Mouse (Mus musculus): Measurements from ENCODE around the gene Dnajb2. TPM values are rescaled to one million over a fixed set of nuclear protein-coding genes. Genes with fewer than 3 reads are reported as not detected.

The Dnajb2 gene
- 17.4 and 23.0 TPM in 2 replicates for polyA plus RNA-seq (2012; rRNA removed)

DNA sequence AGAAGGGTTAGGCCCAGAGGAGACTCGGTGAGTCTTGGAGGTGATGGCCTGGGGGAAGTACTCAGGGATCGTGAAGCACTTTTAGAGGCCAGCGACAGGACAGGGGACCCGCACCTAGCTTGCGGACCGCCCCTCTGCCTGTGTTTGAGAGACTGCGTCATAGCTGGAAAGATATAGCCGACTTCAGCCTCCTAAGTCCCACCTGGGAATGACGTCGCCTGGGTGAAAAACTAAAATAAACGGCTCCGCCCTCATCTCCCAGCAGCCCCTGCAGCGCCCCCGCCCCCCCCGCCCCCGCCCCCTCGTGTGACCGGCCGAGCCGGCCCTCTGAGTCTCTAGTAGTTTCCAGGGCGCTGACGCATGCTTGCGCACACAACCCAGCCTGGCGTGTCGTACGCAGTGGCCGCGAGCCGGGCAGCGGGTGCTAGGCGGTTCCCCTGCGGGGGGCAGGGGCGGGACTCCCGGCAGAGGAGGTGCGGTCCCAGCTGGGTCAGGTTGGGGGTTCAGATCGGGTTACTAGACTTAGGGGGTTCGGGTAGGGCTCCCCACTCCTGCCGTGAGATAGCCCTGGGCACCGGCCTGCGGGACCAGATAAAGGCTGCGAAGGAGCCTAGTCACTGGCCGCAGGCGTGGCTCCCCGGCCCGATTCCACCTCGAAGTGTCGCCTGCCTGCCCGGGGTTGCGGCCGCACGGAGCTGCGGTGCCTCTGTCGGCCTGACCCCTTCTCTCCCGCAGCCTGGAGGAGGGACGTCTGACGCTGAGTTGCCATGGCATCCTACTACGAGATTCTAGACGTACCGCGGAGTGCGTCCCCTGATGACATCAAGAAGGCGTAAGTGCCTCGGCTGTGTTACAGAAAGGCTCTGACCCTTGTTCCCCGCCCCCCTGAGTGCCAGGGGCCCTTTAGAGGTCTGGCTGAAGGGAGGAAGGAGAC lies at the start of gene Dnajb2:
Gene Dnajb2 (plus strand): TSS at position 290 of the 934 bp plus-strand sequence.

DNA sequence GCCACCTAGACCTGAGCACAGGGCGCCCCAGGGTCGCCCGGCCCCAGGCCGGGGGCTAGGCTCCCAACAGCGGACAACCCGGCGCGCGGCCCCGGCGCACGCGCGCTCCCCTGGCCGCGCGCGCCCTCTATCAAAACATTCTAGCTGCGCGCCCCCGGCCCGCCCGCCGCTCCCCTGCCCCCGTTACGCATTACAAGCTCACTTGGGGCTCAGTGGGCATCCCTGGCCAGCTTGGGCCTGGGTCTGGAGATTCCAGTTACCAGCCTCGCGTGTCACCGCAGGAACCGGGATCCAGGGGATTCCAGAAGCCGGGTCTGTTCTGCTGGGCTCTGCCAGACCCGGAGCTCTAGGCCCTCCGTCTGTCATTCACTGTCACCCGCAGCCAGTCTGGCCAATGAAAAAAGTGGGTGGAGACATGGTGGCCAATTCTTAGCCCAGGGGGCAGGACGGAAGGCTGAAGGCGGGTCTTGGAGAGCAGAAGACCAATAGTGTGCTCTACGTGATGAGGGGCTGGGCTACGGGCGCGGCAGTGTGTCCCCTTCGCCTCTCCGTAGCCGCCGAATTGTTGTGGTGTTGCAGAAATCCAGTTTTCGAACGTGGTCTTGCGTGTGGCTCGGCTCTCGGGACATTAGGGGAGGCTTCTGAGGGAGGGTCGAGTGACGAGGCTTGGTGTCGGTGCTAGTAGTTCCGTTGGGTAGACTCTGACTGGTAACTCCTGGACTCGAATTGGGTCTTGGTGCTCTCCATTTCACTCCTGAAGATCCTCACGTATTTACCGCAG lies 44.4 kb upstream of the Dnajb2 start, which contains the start of the genes Ankzf1 and Atg9a:
Gene Ankzf1 (plus strand): TSS at position 530 of the 781 bp plus-strand sequence.
Gene Atg9a (minus strand): TSS at position 575 of the 781 bp plus-strand sequence.

DNA sequence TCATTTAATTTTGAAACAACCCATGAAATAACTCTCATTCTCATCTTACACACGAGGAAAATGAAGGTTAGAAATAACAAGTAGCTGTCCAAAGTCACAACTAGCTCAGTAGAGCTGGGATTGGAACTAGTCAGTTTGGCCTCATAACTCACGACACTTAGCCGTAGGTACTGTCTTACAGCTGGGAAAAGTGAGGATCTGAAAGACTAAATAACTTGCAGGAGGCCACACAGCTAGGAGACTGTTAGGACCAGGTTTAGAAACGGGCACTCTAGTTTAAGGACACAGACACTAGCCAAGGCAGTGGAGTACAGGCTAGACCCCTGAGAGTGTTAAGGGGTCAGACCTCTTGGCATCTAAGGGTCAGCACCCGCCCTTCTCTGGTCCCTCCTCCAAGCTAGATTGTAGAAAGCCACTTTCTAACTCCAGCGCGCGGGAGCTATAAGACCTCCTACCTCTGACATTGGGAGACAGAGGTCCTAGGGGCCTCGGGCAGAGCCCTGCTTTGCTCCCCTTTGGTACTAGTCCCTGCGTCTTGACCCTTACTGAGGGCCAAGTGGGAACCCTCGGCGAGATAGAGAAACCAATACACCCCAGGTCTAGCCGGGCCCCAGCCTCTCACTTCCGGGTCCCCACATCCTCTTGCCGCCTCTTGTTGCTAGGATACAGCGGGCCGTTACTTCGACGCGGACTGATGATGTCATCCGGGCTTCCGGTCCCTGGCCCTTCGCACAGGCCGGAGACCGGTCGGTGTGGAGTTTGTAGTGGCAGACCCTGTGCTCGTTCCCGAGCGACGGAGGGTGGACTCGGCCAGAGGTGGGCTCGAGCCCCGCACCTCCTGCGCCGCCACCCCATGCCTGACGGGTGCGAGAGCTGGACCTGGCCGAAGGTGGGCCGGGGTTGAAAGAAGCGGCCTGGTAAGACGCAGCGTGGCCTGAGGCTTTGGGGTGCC lies 25.8 kb upstream of the Dnajb2 start, which contains the start of the genes Glb1l and Stk16:
Gene Glb1l (minus strand): TSS at position 678 of the 952 bp plus-strand sequence.
Gene Stk16 (plus strand): TSS at position 703 of the 952 bp plus-strand sequence.

DNA sequence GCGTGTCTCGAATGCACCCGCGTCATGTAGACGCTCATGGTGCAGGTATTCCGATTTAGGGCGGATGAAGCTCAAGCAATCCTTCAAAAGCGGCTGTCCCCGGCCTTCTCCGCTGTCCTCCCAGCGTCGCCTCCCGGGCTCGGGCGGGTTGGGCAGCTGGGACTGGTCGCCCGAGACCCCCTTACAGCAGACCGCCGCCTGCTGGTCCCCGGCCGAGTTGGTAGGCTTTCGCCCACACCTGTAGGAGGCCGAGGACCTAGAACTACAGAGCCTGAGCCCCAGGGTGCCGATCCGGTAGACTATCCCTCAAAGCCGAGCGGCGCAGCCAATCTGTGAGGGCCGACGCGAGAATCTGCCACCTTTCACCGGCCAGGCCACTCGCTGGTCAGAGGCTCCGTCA lies 16.7 kb upstream of the Dnajb2 start, which contains the start of gene Tuba4a:
Gene Tuba4a (minus strand): TSS at position 335 of the 400 bp plus-strand sequence.

DNA sequence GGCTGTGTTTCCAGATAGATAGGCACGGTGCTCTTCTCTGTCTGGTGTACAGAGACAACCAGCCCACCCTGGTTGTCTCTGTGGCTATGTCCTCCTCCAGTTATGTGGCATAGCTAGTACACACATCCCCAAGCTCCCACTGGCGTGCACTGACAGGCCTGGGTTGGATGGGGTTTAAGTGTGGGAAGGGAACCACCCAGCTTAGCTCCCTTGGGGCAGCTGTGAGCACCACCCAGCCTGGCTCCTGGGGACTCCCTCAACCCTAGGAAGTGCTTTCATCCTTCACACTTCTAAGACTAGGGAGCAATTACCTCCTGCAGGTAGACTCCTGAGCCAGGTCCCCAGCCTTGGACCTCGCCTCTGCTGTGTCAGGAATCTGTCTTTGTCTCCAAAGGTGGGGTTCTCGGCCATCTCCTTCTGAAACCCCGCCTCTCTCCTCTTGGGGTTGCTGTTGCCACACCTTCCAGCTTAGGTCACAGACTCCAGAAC lies 4.5 kb upstream of the Dnajb2 start, which contains the start of gene A630095N17Rik:
Gene A630095N17Rik (minus strand): TSS at position 439 of the 489 bp plus-strand sequence.

DNA sequence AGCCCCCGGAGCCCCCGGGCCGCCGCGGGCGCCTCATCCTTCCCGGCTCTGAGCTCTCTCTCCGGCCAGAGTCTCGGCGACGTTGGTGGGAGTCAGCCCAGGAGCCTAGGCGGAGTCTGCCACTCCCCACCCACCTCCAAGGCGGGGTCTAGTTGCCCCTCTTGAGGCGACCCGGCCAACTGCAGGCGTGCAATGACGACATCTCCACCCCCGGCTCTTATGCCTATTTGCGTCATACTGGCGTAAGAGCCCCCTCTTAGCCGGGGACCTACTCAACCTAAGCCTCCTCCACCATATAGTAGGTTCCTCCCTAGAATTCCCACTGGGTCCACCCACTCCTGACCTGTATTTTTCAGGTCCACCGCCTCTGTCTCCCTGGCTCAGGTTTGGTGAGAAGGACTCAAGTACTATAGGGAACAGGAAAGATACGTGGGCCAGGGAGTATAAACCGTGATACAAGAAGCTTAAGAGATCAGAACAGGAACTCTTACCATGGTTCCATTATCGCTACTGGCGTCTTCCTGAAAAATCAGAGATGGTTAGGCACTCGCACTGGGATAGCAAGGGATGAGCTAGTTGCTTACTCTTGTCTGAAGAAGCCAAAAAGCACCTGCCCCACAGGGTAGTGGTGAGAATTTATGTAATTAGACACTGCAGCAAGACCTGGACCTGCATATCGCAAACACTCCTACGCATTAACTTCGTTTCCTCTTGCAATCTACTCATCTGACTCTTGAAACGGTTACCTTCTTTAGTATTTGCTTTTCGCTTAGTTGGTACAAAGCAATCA lies 28.1 kb downstream of the Dnajb2 start, which contains the start of gene Ptprn:
Gene Ptprn (minus strand): TSS at position 412 of the 790 bp plus-strand sequence.

DNA sequence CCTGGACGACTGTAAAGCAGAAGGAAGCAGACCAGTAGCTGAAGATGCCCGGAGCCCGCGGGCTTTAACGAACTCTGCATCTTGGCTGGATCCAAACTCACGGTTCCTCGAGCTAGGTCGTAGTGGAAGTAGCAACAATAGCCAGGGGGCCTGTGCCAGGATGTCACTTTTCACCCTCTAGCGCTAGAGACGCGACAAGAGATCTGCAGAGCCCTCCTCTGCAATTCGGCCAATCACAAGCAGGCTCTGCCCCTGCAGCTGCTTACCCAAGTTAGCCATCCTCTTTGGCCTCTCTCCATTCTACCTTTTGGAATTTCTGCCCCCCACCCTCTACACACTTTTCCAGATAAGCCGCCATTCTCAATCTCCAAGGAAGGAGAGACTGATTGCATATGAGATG lies 42.0 kb downstream of the Dnajb2 start, which contains the start of gene Resp18:
Gene Resp18 (minus strand): TSS at position 188 of the 400 bp plus-strand sequence.

Other genes with a start within 250 kb of the Dnajb2 start
- gene Nhej1, start 111.2 kb upstream of the Dnajb2 start, polyA plus RNA-seq (2012; rRNA removed) = 1.7 and 1.8 TPM in 2 replicates
- gene Slc23a3, start 102.5 kb upstream of the Dnajb2 start, polyA plus RNA-seq (2012; rRNA removed) = 0.96 and 1.4 TPM in 2 replicates
- gene Cnppd1, start 93.7 kb upstream of the Dnajb2 start, polyA plus RNA-seq (2012; rRNA removed) = 30.8 and 36.1 TPM in 2 replicates
- gene Retreg2, start 93.6 kb upstream of the Dnajb2 start, polyA plus RNA-seq (2012; rRNA removed) = 49.3 and 56.0 TPM in 2 replicates
- 34.6 and 37.6 TPM in 2 replicates for gene Zfand2b, start 67.8 kb upstream of the Dnajb2 start, polyA plus RNA-seq (2012; rRNA removed)
- 34.5 and 41.1 TPM in 2 replicates for gene Abcb6, start 56.0 kb upstream of the Dnajb2 start, polyA plus RNA-seq (2012; rRNA removed)
- 8.0 and 8.3 TPM in 2 replicates for gene Ankzf1, start 44.3 kb upstream of the Dnajb2 start, polyA plus RNA-seq (2012; rRNA removed)
- 15.8 and 16.8 TPM in 2 replicates for gene Atg9a, start 44.2 kb upstream of the Dnajb2 start, polyA plus RNA-seq (2012; rRNA removed)
- 4.6 and 4.7 TPM in 2 replicates for gene Glb1l, start 25.6 kb upstream of the Dnajb2 start, polyA plus RNA-seq (2012; rRNA removed)
- 81.9 and 89.8 TPM in 2 replicates for gene Stk16, start 25.6 kb upstream of the Dnajb2 start, polyA plus RNA-seq (2012; rRNA removed)
- gene Tuba4a, start 16.5 kb upstream of the Dnajb2 start, polyA plus RNA-seq (2012; rRNA removed) = 98.6 and 185 TPM in 2 replicates
- not detected in 2 replicates for gene A630095N17Rik, start 4.3 kb upstream of the Dnajb2 start, polyA plus RNA-seq (2012; rRNA removed)
- 0.14 and 0.23 TPM in 2 replicates for gene Ptprn, start 28.1 kb downstream of the Dnajb2 start, polyA plus RNA-seq (2012; rRNA removed)
- not detected in 2 replicates for gene Resp18, start 42.0 kb downstream of the Dnajb2 start, polyA plus RNA-seq (2012; rRNA removed)
- gene Dnpep, start 81.6 kb downstream of the Dnajb2 start, polyA plus RNA-seq (2012; rRNA removed) = 32.9 and 37.6 TPM in 2 replicates
- gene Des, start 123.9 kb downstream of the Dnajb2 start, polyA plus RNA-seq (2012; rRNA removed) = 1.1 and 2.3 TPM in 2 replicates
- 6.7 and 7.5 TPM in 2 replicates for gene Speg, start 138.9 kb downstream of the Dnajb2 start, polyA plus RNA-seq (2012; rRNA removed)
- 31.7 and 35.4 TPM in 2 replicates for gene Gmppa, start 199.5 kb downstream of the Dnajb2 start, polyA plus RNA-seq (2012; rRNA removed)
- gene Asic4, start 214.0 kb downstream of the Dnajb2 start, polyA plus RNA-seq (2012; rRNA removed) = 0.03 and 0.06 TPM in 2 replicates
- 3.7 and 4.0 TPM in 2 replicates for gene Chpf, start 242.9 kb downstream of the Dnajb2 start, polyA plus RNA-seq (2012; rRNA removed)
- gene Tmem198, start 243.1 kb downstream of the Dnajb2 start, polyA plus RNA-seq (2012; rRNA removed) = 0.09 and 0.12 TPM in 2 replicates